Mouse (Mus musculus) hindlimb bud, embryonic 11.5 days (tissue): ENCODE data around the gene Sash1.
"Not testable (repeated sequence)": the region's sequence is repeated elsewhere in the genome, so short reads cannot be mapped to it uniquely, and the experiment has no call there.

Experiments used
- DNase-seq: peaks from one replicate; pipeline ENCODE4 v3.0.0-alpha.2; 2012; ENCODE audit warnings: low read depth, low spot score; ENCODE audit errors: extremely low spot score

Sash1 gene

GRCm38 (mm10) chr10:8761656-8762055 lies 124.2 kb downstream of the Sash1 start:
- DNase-seq, result no peak

GRCm38 (mm10) chr10:8760598-8760997 lies 125.3 kb downstream of the Sash1 start:
- no peak for DNase-seq

- DNase-seq, result no peak
Observed at GRCm38 (mm10) chr10:8759228-8759627, 126.6 kb downstream of the Sash1 start.

DNA sequence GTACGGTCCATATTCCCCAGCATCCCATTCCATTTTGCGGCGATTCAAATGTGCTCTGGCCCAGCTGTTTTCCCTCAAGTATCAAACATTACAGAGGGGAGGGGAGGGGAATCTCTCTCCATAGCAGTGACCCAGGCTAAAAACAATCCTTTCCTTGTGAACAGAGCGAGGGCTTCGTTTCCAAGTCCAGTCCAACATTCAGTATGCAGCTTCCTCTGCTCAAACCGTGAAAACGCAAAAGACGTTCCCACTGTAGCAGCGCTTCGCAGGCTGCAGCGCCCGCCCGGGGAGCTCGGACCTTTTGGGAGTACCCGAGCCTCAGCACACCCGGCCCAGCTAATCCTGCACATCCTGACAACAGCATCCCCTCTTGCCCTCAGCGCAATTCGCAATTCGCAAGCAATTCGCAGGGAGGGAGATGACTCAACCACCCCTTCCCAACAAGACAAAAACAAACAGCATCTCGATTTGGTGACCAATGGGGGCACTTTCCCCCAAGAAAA lies 128.4 kb downstream of the Sash1 start:
- no peak for DNase-seq

GRCm38 (mm10) chr10:8756604-8757354 lies 129.1 kb downstream of the Sash1 start:
- DNase-seq, result no peak

- no peak for DNase-seq
Observed at GRCm38 (mm10) chr10:8753377-8753776, 132.5 kb downstream of the Sash1 start.

DNA sequence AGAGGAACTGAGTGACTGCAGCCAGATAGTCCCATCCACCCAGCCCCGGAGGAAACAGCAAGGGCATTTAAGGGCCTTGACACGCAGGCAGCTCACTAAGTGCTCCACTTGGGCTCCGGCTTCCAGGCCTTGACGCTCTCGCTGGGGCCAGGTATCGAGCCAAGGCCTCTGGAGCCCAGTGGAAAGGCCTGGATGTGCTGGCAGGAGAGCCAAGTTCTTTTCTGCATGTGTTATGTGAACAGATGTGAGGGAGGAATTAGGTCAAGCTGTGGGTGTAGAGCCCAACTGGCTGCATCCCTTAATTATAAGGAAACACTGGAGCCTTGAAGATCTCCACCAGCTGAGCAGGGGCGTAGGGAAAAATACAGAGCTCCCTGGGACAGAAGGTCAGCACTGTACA lies 133.4 kb downstream of the Sash1 start:
- no peak for DNase-seq

GRCm38 (mm10) chr10:8749537-8749936 lies 136.3 kb downstream of the Sash1 start:
- DNase-seq, result no peak

- DNase-seq, result no peak
Observed at GRCm38 (mm10) chr10:8747450-8748212, 138.2 kb downstream of the Sash1 start.

DNA sequence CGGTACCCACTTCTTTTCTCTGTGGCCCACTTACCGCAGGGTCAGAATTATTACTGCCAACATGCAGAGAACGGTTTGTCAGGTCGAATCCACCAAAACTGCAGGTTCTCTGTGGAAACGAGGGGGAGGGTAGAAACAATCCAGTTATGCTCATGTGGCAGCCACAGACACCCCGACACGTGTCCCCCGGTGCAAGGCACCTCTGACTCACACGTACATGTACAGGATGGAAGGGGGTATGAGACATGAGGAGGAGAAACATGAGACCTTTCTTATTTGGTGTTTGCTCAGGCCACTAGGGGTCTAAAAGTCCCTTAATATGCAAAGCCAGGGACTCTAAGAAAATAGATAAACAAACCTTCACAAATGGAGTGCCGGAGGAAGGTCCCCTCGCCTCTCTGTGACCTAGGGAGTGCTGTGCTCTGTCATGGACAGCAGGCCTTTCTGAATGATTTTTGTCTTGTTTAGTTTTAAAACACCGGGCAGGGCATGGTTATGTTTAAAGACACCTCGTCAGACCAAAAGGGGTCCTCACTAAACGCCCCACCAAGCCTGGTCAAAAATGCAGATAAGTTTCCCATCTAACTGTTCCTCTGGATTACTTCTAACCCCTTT lies 139.7 kb downstream of the Sash1 start:
- DNase-seq, result no peak

DNA sequence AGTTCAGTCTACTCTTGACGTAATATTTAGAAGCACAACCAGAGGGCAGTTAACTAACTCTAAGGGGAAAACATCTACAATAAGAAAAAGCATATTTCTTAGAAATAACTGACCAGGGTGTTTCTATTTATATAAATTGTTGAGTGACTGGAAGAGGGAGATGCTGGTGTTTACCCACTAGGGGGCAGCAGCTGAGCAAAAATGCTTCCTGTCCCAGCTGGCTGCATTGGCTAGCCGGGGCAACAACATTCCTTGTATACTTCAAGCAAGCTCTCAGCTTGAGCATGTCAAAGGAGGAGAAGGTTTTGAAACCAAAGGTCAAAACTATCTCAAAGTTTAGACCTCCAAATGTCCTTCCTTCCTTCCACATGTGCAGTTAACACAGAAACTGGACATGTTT lies 143.0 kb downstream of the Sash1 start:
- no peak for DNase-seq

- no peak for DNase-seq
Observed at GRCm38 (mm10) chr10:8741505-8741904, 144.4 kb downstream of the Sash1 start.

DNA sequence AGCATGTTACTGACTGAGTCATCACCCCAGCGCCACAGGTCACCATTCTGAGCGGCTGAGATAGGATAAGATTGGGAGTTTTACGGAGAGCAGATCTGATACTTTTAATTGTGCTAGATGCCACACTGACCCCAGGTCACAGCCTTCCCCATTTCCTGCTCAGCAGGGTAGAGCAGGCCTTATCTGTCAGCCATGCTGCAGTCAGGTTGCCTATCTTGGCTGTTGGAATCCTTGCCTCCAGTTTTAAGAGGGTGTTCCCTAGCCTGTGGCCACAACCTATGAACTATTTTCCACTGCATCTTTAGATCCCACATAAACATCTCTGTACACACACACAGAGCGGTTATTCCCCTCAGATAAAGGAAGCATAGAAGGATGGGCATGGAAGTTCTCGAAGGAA lies 145.1 kb downstream of the Sash1 start:
- DNase-seq, result no peak

DNA sequence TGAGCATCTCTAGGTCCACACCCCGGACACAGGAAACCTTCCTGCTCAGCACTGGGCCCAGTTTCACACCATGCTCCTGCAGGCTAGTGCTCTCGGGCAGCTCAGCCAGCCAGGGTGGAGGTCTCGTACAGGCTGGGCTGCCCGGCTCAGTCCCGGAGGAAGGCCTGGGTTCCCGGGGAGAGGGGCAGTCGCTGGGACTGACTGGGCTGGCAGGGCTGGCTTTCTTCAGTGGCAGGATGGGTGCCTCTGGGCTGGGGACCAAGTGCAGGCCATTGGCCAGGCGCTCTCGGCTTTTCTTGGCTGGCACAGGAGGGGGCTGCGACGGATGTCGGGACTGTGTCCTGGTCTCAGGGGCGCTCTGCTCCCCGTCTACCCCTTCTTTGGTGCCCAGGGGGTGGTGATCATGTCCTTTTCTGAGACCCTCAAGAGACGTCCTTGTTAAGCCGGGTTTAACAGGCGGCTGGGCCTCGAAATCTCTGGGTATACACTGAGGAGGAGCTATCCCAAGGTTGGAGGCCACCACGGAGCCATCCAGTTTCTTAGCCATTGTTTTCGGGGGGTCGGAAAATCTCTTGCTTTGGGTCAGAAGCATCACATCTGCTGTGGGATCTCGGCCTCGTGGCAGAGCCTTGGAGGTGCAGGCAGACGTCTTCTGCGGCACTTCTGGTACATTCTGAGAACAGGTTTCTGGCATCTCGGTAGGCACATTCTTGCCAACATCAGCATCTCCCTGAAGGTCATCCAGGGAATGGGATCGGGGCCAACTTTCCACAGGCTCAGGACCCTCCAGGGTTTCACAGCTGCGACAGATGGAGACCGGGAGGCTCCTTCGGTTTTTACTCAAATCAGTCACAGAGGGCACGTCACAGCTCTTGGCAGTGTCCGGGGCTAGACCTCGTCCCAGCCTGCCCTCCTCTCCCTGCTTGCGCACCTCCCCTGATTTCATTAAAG lies 156.2 kb downstream of the Sash1 start:
- no peak for DNase-seq

- DNase-seq, result no peak
Observed at GRCm38 (mm10) chr10:8719345-8719744, 166.5 kb downstream of the Sash1 start.

DNA sequence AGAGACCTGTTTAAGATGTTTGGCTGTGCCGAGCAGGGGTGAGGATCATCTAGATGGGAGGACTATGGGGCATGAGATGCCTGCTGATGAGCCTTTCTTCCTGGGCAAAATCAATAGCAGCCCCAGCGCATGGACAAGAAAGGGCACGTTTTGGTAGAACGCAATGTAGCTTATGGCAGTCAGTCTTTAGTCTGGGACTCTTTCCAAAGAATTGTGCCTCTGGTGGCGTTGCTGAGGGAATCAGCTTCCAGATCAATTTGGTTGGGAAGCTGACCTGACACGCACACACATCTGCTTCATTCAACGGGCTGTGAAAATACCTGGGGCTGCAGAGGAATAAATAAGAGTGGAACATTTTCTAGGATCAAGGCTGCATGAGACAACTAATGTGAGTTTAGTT lies 167.0 kb downstream of the Sash1 start:
- DNase-seq, result no peak

DNA sequence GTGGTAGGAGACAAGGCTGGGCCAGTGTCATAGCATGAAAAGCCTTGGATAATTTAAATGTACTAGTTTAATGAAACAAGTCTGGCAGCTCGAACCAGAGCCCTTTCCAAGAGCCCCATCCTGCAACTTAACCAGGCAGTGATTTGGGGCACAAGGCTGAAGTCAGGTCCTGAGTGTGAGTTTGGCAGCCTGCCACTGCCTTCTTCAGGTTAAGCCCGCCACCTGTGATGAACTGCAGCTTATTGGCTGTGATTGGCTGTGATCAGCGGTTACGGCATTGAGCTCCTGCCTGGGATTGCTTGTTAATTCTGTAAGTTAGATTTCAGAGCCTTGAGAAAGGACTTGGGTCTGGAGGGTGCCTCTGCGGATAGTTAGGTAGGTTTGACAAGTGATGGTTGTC lies 168.7 kb downstream of the Sash1 start:
- DNase-seq, result no peak

DNA sequence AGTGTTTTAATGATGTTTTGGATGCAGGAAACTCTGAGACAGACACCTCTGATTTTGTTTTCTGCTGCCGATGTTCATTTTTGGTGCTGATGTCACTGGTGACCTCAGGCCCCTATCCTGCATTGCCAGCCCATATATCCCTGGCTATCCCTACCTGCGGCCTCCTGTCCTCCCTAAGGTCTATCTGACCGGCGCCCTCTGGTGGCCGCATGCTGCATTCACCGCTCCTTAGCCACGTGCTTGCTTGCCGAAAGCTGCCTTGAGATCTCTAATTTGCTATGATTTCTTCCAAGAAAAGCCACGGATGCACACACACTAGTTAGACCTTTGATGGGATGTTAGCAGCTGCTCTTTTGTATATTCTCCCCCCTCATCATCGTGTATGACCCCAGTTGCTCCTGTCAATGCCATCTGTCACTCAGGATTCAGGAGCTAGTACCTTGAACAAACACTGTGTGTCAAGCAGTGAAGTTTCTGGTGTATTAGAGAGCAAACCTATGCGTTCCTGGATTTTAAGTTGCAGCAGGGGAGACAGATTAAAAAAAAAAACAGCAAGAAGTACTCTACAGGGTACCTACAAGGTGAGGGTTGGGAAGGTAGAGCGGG lies 170.1 kb downstream of the Sash1 start:
- DNase-seq, result peak; percentile 46

DNA sequence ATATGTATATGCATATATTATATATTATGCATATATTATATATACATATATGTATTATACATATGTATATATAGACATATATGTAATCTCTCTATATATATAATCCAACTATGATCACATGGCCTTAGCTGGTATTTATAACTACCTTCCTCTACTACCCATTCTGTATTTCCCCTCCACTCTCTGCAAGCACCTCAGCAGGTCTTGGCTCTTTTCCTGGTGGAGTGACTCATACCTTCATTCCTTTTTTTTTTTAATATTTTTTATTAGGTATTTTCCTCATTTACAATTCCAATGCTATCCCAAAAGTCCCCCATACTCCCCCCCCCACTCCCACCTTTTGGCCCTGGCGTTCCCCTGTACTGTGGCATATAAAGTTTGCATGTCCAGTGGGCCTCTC lies 189.2 kb downstream of the Sash1 start:
- DNase-seq, result not testable (repeated sequence)

- no peak for DNase-seq
Observed at GRCm38 (mm10) chr10:8693996-8694500, 191.8 kb downstream of the Sash1 start.
